Mouse (Mus musculus) embryonic facial prominence, embryonic 11.5 days (tissue): ENCODE data around the gene Tbkbp1. TPM values are rescaled to one million over a fixed set of nuclear protein-coding genes. Genes with fewer than 3 reads are reported as not detected.
A peak's percentile ranks its signal among the peaks of the same experiment; 100 is the strongest.

ENCODE experiments used
- ATAC-seq: fragments of 200-750 bp; cut with Nextera tagmentation; replicated peaks from 2 replicates; pipeline ENCODE4 v1.8.0; 2017; ENCODE audit warnings: low read depth; ENCODE audit not compliant: insufficient number of reproducible peaks, low FRiP score, low TSS enrichment
- DNase-seq: peaks from one replicate; pipeline ENCODE4 v3.0.0-alpha.2; 2015; ENCODE audit warnings: low spot score
- H3K27ac ChIP-seq: fragments of 300-500 bp; sonication (generic); replicated peaks from 2 replicates; pipeline ENCODE4 v1.5.1; 2014; ENCODE audit warnings: mild to moderate bottlenecking, low read depth, low read length, control low read depth
- H3K27me3 ChIP-seq: fragments of 300-500 bp; sonication (generic); 2 replicates; pipeline ENCODE4 v1.6.1; 2014; ENCODE audit warnings: mild to moderate bottlenecking, low read length, moderate library complexity, mixed read lengths; ENCODE audit not compliant: control insufficient read depth, insufficient read depth
- H3K36me3 ChIP-seq: fragments of 300-500 bp; sonication (generic); replicated peaks from 2 replicates; pipeline ENCODE4 v1.6.1; 2014; ENCODE audit warnings: low read depth, mild to moderate bottlenecking, low read length, moderate library complexity, mixed read lengths; ENCODE audit not compliant: control insufficient read depth, insufficient read depth
- H3K4me1 ChIP-seq: fragments of 300-500 bp; sonication (generic); 2 replicates; pipeline ENCODE4 v1.6.1; 2014; ENCODE audit warnings: low read length, mixed read lengths; ENCODE audit not compliant: control insufficient read depth, insufficient read depth
- H3K4me2 ChIP-seq: fragments of 300-500 bp; sonication (generic); 2 replicates; pipeline ENCODE4 v1.6.1; 2014; ENCODE audit warnings: low read depth, mild to moderate bottlenecking, control low read depth, low read length, moderate library complexity
- H3K4me3 ChIP-seq: fragments of 300-500 bp; sonication (generic); 2 replicates; pipeline ENCODE4 v1.5.1; 2014; ENCODE audit warnings: low read depth, low read length, control low read depth
- H3K9ac ChIP-seq: fragments of 300-500 bp; sonication (generic); replicated peaks from 2 replicates; pipeline ENCODE4 v1.6.1; 2014; ENCODE audit warnings: mild to moderate bottlenecking, control low read depth, low read length
- H3K9me3 ChIP-seq: fragments of 300-500 bp; sonication (generic); replicated peaks from 2 replicates; pipeline ENCODE4 v1.6.1; 2016; ENCODE audit warnings: mild to moderate bottlenecking, low read length, inconsistent platforms, mixed read lengths; ENCODE audit not compliant: control insufficient read depth
- WGBS: fragments of 180-500 bp; shearing (Covaris S2); extraction: QIAGEN DNeasy Blood & Tissue Kit; methylation state at CpG from one replicate; pipeline ENCODE4 v1.1.7; 2014; 5-methylcytosine and 5-hydroxymethylcytosine counted together
- polyA plus RNA-seq: library from polyadenylated mRNA; unstranded; fragments of >200 nt; fragmentation: Nextera tagmentation; extraction: Ambion mirVana; gene quantifications from 2 replicates; pipeline ENCODE4 v1.2.1, GENCODE M21; 2014

The Tbkbp1 gene
- polyA plus RNA-seq, 1 experiment from 2014 or later = 3.3 TPM

DNA sequence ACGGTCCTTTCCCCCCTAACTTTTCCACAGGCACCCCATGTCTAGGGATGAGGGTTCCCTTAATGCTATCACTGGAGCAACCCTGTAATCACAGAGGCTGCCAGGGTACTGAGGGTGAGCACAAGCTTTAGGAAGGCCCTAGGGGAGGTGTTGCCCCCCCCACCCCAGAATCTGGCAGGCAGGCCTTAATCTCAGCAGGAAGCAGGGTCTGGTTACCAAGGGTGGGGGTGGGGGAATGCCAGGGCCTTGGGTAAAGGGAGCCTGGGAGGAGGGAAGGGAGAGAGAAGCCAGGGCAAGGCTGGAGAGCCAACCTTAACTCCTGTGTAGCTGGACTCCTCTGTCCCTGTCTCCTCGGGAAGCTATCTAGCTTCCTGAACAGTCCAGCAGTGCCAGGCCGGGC, 30.7 kb downstream of the Tbkbp1 start:
- Histone ChIP-seq H3K4me3 (no peak overlapping the region), H3K36me3 (no peaks in the 10 kb centered on the region), H3K9me3 (no peaks in the 10 kb centered on the region), H3K4me2 (no peak overlapping the region), H3K27me3 (peaks cover 14% of the 10 kb centered on the region), H3K4me1 (peaks cover 5% of the 10 kb centered on the region), H3K27ac (no peak overlapping the region), H3K9ac (0 out of 2 replicates have a peak overlapping the region, but pooled peaks have one; percentile 9)
- ATAC-seq (no peak), DNase-seq (no peak)
- 50% methylated on average over 3 of the region's 3 CpGs for WGBS

DNA sequence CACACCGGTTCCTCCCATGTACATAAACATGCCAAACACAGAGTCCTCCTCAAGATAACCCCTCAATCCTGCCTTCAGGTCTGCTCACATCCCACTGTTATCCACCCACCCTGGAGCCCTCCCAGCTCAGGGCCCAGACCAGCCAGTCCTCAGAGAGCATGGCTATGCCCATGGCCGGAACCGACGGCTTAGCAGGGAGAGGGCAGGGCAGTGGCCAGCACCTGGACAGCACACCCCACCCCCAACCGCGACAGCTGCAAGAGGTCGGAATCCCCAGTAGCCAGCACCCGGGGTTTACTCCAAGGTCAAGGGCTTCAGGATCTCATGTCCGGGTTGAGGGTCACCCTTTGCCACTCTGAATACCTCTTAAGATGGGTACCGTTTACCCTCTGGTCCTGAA, 31.1 kb downstream of the Tbkbp1 start:
- Histone ChIP-seq H3K4me1 (peaks cover 7% of the 10 kb centered on the region), H3K36me3 (no peaks in the 10 kb centered on the region), H3K9ac (0 out of 2 replicates have a peak overlapping the region, but pooled peaks have one; percentile 9), H3K4me2 (no peak overlapping the region), H3K27me3 (peaks cover 18% of the 10 kb centered on the region), H3K27ac (no peak overlapping the region), H3K4me3 (no peak overlapping the region), H3K9me3 (no peaks in the 10 kb centered on the region)
- ATAC-seq (no peak), DNase-seq (no peak)
- WGBS = 31% methylated on average over 10 of the region's 10 CpGs

GRCm38 (mm10) chr11:97115797-97116196, 35.5 kb downstream of the Tbkbp1 start:
- Histone ChIP-seq H3K27ac (no peak overlapping the region), H3K4me3 (0 out of 2 replicates have a peak overlapping the region, but pooled peaks have one; percentile 41), H3K4me1 (peaks cover 12% of the 10 kb centered on the region), H3K4me2 (no peak overlapping the region; the same call in 1 of the 2 replicates), H3K27me3 (peaks cover 45% of the 10 kb centered on the region), H3K9ac (no peak overlapping the region), H3K36me3 (no peaks in the 10 kb centered on the region), H3K9me3 (no peaks in the 10 kb centered on the region)
- DNase-seq (no peak), ATAC-seq (no peak)
- WGBS = 5% methylated on average over 11 of the region's 11 CpGs

GRCm38 (mm10) chr11:97114671-97115601, 36.4 kb downstream of the Tbkbp1 start, which contains the start of gene Tbx21:
Gene Tbx21, minus strand, starts transcription at chr11:97115331.
- Histone ChIP-seq H3K27ac (no peak within 1 kb of the TSS), H3K4me1 (peaks cover 9% of the 10 kb centered on the region)

DNA sequence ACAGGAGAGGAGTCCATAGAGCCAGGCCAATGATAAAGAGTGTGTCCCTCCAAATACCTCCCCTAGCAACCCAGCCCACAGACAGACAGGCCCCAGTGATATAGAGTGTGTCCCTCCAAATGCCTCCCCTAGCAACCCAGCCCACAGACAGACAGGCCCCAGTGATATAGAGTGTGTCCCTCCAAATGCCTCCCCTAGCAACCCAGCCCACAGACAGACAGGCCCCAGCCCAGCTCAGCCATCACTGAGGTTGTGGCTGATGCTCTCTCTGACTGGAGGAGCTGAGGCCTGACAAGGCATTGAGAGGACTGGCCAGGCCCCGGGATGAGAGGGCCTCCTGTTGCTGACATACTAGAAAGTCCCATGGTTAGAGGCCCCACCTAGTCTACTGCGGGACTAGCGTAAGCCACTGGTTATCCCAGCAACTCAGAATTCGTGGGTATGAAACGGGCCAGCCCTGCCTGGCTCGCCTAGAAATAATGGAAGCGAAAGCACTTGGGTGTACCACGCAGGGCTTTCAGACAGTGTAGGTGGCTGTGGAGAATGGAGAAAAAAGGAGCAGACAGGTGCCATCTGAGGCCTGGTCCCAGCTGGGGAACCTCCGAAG, 38.7 kb downstream of the Tbkbp1 start:
- no peak overlapping the region for H3K27ac ChIP-seq
- ATAC-seq (no peak), DNase-seq (no peak)
- peaks cover 9% of the 10 kb centered on the region for H3K4me1 ChIP-seq
- H3K36me3 ChIP-seq = no peaks in the 10 kb centered on the region
- H3K9me3 ChIP-seq = no peaks in the 10 kb centered on the region
- H3K27me3 ChIP-seq = peaks cover 40% of the 10 kb centered on the region
- no peak overlapping the region for H3K9ac ChIP-seq
- 79% methylated on average over 9 of the region's 9 CpGs for WGBS
- H3K4me3 ChIP-seq = no peak overlapping the region
- no peak overlapping the region for H3K4me2 ChIP-seq

More at GRCm38 (mm10) chr11:97114671-97115601, 36.4 kb downstream of the Tbkbp1 start, which contains the start of gene Tbx21:
- Histone ChIP-seq H3K4me3 (peak within 1 kb of the TSS; percentile 41), H3K36me3 (no peaks in the 10 kb centered on the region), H3K9ac (peak within 1 kb of the TSS; percentile 5; the same call in 1 of the 2 replicates), H3K9me3 (no peaks in the 10 kb centered on the region), H3K4me2 (peak within 1 kb of the TSS; percentile 74), H3K27me3 (peaks cover 45% of the 10 kb centered on the region)
- peak; percentile 41; the same call in 1 of the 2 replicates for ATAC-seq
- DNase-seq = peak; percentile 49
- under 1% methylated on average over 87 of the region's 87 CpGs for WGBS

DNA sequence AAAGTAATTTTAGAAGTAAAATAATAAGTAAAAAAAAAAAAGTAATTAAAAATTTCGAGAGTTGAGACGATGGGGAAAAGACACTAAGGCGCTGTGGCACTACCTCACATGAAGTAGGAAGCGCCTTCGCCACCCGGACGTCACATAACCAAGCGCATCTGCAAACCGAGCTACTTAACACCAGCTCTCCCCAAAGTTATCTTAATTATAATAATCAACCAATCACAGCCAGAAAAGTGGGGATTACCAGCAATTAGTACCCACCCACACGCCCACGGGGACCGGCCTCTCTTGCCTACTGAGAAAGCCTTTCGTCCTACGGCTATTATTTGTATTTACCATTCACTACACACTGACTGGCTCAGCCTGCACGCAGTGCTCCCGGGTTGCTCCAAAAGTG, 42.3 kb downstream of the Tbkbp1 start:
- Histone ChIP-seq H3K9me3 (no peaks in the 10 kb centered on the region), H3K36me3 (no peaks in the 10 kb centered on the region), H3K4me1 (no peaks in the 10 kb centered on the region), H3K4me2 (no peak overlapping the region), H3K4me3 (no peak overlapping the region), H3K27me3 (peaks cover 14% of the 10 kb centered on the region), H3K9ac (no peak overlapping the region), H3K27ac (no peak overlapping the region)
- DNase-seq (no peak), ATAC-seq (no peak)
- WGBS = 82% methylated on average over 16 of the region's 16 CpGs

DNA sequence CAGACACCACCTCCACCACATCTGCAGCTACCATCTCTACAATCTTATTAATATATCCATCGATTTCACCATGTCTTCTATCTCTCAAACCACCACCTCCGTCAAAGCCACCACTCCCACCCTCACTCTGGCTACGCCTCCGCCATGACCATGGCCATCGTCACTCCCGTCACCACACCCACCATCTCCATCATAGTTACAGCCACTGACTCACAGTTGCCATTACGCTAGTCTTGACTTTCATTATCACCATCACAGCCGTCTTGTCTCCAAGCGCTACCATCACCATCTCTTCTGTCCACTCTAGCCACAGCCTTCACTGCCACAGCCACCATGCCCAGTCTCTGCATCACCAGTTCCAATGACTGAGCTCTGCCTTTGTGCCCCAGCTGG, 47.2 kb downstream of the Tbkbp1 start:
- Histone ChIP-seq H3K9me3 (no peaks in the 10 kb centered on the region), H3K9ac (no peak overlapping the region), H3K4me1 (no peaks in the 10 kb centered on the region), H3K36me3 (no peaks in the 10 kb centered on the region), H3K27me3 (peaks cover under 1% of the 10 kb centered on the region; the same call in 1 of the 2 replicates), H3K4me3 (no peak overlapping the region), H3K4me2 (no peak overlapping the region), H3K27ac (no peak overlapping the region)
- ATAC-seq = no peak
- no peak for DNase-seq
- WGBS = 89% methylated on average over 9 of the region's 9 CpGs
